Mouse (Mus musculus): Measurements from ENCODE around the gene Ndst2. TPM values are rescaled to one million over a fixed set of nuclear protein-coding genes. Genes with fewer than 3 reads are reported as not detected.
A peak's percentile ranks its signal among the peaks of the same experiment; 100 is the strongest.

Ndst2 gene
- polyA plus RNA-seq, 1 experiment from 2014 or later, result 17.2 TPM

DNA sequence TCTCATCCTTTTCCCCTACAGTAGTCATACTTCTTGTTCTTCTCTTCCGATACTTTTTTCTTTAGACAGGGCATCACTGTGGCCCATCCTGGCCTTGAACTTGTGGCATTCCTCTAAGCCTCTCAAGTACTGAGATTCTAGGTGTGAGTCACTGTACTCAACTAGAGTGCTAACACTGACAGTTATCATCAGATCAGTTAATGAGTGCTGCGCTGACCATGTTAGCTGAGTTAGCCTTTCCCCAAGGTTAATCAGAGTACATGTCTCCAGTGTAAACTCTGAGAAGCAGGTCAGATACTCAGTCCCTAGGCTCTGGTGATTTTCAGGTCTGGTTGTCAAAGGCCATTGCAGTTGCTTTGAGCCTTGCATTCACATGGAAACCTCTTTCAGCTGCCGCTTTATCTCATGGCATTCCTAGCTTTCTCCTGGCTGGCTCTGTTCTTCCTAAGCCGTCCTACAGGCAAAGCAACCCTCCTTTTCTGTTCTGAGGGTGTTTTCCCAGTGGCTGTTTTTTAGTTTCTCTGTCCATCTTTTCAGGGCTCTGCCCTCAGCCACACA is 15.2 kb upstream of the Ndst2 start:
- no peak; the same call in 1 of the 2 replicates for ATAC-seq (replicated peaks; ENCODE audit: extremely low read depth, insufficient read depth, low FRiP score)
- Histone ChIP-seq H3K9ac (ENCODE audit: low read length) (peak overlapping the region; percentile 25; the same call in 1 of the 2 replicates), H3K27me3 (ENCODE audit: control insufficient read depth, insufficient read depth, low read length) (no peaks in the 10 kb centered on the region), H3K4me1 (ENCODE audit: control insufficient read depth, insufficient read depth, low read length) (peaks cover 29% of the 10 kb centered on the region), H3K4me3 (ENCODE audit: low read length) (no peak overlapping the region), H3K4me2 (ENCODE audit: low read depth, low read length) (no peak overlapping the region), H3K9me3 (replicated peaks; ENCODE audit: control insufficient read depth, low read length) (no peaks in the 10 kb centered on the region), H3K36me3 (ENCODE audit: control insufficient read depth, insufficient read depth) (peaks cover 21% of the 10 kb centered on the region), H3K27ac (ENCODE audit: low read length) (peak overlapping the region; percentile 84)
- 51% methylated on average over 4 of the region's 4 CpGs for WGBS

DNA sequence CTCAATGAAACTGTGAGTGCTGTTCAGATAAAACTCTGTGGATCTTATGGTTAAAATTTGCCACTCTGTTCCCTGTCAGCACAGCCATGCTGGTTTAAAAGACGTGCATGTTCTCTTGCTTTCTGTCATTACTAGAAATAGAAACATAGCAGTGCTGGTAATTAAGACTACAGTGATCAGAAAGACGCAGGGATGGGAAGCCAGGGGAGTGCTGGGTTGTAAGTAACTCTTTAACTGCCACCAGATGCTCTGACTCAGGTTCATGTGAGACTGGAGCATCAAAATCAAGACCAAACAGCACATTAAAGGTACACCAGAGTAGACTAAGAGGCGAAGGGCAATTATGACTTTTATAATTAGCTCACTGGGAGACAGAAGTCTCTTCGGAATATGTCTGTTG is 14.0 kb upstream of the Ndst2 start:
- 49% methylated on average over 4 of the region's 4 CpGs for WGBS
- Histone ChIP-seq H3K27ac (ENCODE audit: low read length) (peak overlapping the region; percentile 84), H3K4me1 (ENCODE audit: control insufficient read depth, insufficient read depth, low read length) (peaks cover 29% of the 10 kb centered on the region), H3K36me3 (ENCODE audit: control insufficient read depth, insufficient read depth) (peaks cover 23% of the 10 kb centered on the region), H3K4me2 (ENCODE audit: low read depth, low read length) (no peak overlapping the region), H3K9me3 (replicated peaks; ENCODE audit: control insufficient read depth, low read length) (no peaks in the 10 kb centered on the region), H3K4me3 (ENCODE audit: low read length) (no peak overlapping the region), H3K27me3 (ENCODE audit: control insufficient read depth, insufficient read depth, low read length) (no peaks in the 10 kb centered on the region), H3K9ac (ENCODE audit: low read length) (peak overlapping the region; percentile 19; the same call in 1 of the 2 replicates)
- 0 out of 2 replicates have a peak, but pooled peaks have one; percentile 42 for ATAC-seq (replicated peaks; ENCODE audit: extremely low read depth, insufficient read depth, low FRiP score)

DNA sequence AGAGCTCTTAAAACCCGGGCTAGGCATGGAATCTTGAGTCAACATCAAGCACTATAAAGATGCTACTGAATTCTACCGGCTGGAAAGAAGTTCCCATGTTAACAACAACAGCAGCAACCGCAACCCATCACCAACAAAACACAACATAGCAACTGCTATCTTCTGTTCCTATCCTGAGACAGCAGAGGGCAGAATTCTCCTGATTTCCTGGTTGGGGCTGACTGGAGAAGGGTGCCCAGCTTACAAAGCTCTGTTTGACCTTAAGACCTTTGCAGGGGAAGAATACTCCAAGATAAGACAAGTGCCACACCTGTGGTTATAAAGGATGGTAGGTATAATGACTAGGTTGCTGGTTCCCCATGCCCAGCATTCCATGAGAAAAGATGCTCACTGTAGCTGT is 12.6 kb upstream of the Ndst2 start:
- H3K4me1 ChIP-seq (ENCODE audit: control insufficient read depth, insufficient read depth, low read length), result peaks cover 29% of the 10 kb centered on the region
- H3K27ac ChIP-seq (ENCODE audit: low read length), result no peak overlapping the region
- H3K9ac ChIP-seq (ENCODE audit: low read length), result no peak overlapping the region
- H3K4me2 ChIP-seq (ENCODE audit: low read depth, low read length), result no peak overlapping the region
- no peak overlapping the region for H3K4me3 ChIP-seq (ENCODE audit: low read length)
- H3K27me3 ChIP-seq (ENCODE audit: control insufficient read depth, insufficient read depth, low read length), result no peaks in the 10 kb centered on the region
- WGBS, result 80% methylated on average over 3 of the region's 3 CpGs
- H3K36me3 ChIP-seq (ENCODE audit: control insufficient read depth, insufficient read depth), result peaks cover 22% of the 10 kb centered on the region
- H3K9me3 ChIP-seq (replicated peaks; ENCODE audit: control insufficient read depth, low read length), result no peaks in the 10 kb centered on the region
- no peak for ATAC-seq (replicated peaks; ENCODE audit: extremely low read depth, insufficient read depth, low FRiP score)

DNA sequence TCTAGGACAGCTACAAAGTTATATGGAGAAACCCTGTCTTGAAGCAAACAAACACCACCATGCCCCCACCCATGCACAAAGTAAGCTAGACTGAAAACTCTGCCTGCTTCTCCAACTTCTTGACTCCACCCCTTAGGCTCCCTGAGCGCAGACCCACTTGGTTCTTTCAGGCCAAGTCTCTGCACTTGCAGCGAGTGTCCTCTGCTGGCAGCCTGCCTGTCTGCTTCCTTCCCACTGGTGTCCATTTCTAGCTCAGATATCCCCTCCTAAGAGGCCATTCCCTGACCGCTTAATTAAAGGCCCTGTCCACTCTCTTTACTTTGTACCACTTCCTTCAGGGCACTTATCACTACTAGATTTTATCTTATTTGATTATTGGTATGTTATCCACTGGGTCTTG is 9.3 kb upstream of the Ndst2 start:
- 66% methylated on average over 3 of the region's 3 CpGs for WGBS
- H3K27me3 ChIP-seq (ENCODE audit: control insufficient read depth, insufficient read depth, low read length), result no peaks in the 10 kb centered on the region
- H3K4me2 ChIP-seq (ENCODE audit: low read depth, low read length), result no peak overlapping the region
- no peak for ATAC-seq (replicated peaks; ENCODE audit: extremely low read depth, insufficient read depth, low FRiP score)
- peaks cover 12% of the 10 kb centered on the region for H3K4me1 ChIP-seq (ENCODE audit: control insufficient read depth, insufficient read depth, low read length)
- no peak overlapping the region for H3K27ac ChIP-seq (ENCODE audit: low read length)
- H3K36me3 ChIP-seq (ENCODE audit: control insufficient read depth, insufficient read depth), result peaks cover 30% of the 10 kb centered on the region
- no peak overlapping the region for H3K9ac ChIP-seq (ENCODE audit: low read length)
- H3K4me3 ChIP-seq (ENCODE audit: low read length), result no peak overlapping the region
- H3K9me3 ChIP-seq (replicated peaks; ENCODE audit: control insufficient read depth, low read length), result no peaks in the 10 kb centered on the region

DNA sequence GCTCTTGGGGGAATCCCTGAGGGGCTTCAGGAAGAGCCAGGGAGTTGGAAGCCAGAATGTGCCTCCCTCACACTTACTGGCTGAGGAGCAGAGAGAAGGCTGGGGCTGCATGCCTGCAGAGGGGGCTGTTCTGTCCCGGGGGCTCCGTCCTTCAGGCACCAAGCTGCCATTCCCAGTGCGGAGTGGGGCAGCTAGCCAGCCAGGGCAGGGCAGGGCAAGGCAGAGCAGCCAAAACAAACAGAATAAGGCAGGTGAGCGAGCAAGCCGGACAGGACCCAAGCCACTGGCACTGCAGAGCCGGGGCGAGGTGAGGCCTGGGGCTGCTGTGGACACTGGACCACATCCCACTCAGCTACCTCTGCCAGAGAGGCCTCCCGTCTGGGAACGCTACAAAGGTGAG is 6.9 kb upstream of the Ndst2 start:
- 0 out of 2 replicates have a peak, but pooled peaks have one; percentile 18 for ATAC-seq (replicated peaks; ENCODE audit: extremely low read depth, insufficient read depth, low FRiP score)
- Histone ChIP-seq H3K36me3 (ENCODE audit: control insufficient read depth, insufficient read depth) (peaks cover 44% of the 10 kb centered on the region), H3K9ac (ENCODE audit: low read length) (no peak overlapping the region), H3K27ac (ENCODE audit: low read length) (no peak overlapping the region), H3K4me1 (ENCODE audit: control insufficient read depth, insufficient read depth, low read length) (peaks cover 8% of the 10 kb centered on the region), H3K9me3 (replicated peaks; ENCODE audit: control insufficient read depth, low read length) (no peaks in the 10 kb centered on the region), H3K4me2 (ENCODE audit: low read depth, low read length) (no peak overlapping the region), H3K27me3 (ENCODE audit: control insufficient read depth, insufficient read depth, low read length) (no peaks in the 10 kb centered on the region), H3K4me3 (ENCODE audit: low read length) (no peak overlapping the region)
- WGBS, result 82% methylated on average over 9 of the region's 9 CpGs

DNA sequence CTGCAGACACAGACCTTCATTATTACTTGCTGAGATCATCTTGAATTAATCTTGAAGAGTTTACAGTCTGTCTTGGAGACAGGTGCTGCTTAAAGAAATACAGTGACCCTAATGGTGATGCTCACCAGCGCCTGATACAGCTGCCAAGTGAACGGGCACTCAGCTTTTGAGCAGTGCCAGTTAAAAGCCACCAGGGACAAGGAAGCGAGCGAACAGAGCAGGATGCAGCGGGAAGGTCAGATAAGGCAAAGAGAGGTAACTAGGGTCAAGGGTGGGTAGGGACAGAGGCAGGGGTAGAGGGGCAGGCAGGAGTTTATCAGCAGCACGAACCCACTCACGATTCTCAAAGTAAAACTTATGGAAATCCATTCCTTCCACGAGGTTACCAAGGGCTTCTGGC is 4.1 kb upstream of the Ndst2 start:
- Histone ChIP-seq H3K9ac (ENCODE audit: low read length) (no peak overlapping the region), H3K27ac (ENCODE audit: low read length) (no peak overlapping the region), H3K4me3 (ENCODE audit: low read length) (no peak overlapping the region), H3K9me3 (replicated peaks; ENCODE audit: control insufficient read depth, low read length) (no peaks in the 10 kb centered on the region), H3K27me3 (ENCODE audit: control insufficient read depth, insufficient read depth, low read length) (no peaks in the 10 kb centered on the region), H3K4me1 (ENCODE audit: control insufficient read depth, insufficient read depth, low read length) (peaks cover 21% of the 10 kb centered on the region), H3K36me3 (ENCODE audit: control insufficient read depth, insufficient read depth) (peaks cover 33% of the 10 kb centered on the region), H3K4me2 (ENCODE audit: low read depth, low read length) (no peak overlapping the region)
- WGBS, result 55% methylated on average over 8 of the region's 8 CpGs
- no peak for ATAC-seq (replicated peaks; ENCODE audit: extremely low read depth, insufficient read depth, low FRiP score)

DNA sequence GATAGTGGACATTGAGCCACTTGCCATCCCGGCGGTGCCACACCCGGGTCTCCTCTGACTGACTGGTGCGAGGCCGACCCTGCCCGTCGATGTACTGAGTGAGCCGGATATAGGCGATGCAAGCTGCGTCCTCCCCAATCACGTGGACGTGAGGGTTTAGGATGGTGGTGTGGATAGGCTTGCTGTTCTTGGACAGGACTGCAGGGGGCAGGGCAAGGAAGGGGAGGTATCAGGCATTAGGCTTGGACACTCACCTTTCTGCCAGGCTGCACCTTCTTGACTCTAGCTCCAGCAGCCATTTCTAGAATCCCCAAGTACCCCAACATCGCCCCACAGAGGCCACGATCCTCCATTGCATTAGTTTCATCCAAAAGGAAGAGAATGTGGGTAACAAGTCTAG is 2.9 kb upstream of the Ndst2 start:
- no peak for ATAC-seq (replicated peaks; ENCODE audit: extremely low read depth, insufficient read depth, low FRiP score)
- Histone ChIP-seq H3K36me3 (ENCODE audit: control insufficient read depth, insufficient read depth) (peaks cover 29% of the 10 kb centered on the region), H3K4me1 (ENCODE audit: control insufficient read depth, insufficient read depth, low read length) (peaks cover 27% of the 10 kb centered on the region), H3K9me3 (replicated peaks; ENCODE audit: control insufficient read depth, low read length) (no peaks in the 10 kb centered on the region), H3K4me2 (ENCODE audit: low read depth, low read length) (no peak overlapping the region), H3K9ac (ENCODE audit: low read length) (no peak overlapping the region), H3K27me3 (ENCODE audit: control insufficient read depth, insufficient read depth, low read length) (no peaks in the 10 kb centered on the region), H3K4me3 (ENCODE audit: low read length) (no peak overlapping the region), H3K27ac (ENCODE audit: low read length) (no peak overlapping the region)
- 25% methylated on average over 14 of the region's 14 CpGs for WGBS

DNA sequence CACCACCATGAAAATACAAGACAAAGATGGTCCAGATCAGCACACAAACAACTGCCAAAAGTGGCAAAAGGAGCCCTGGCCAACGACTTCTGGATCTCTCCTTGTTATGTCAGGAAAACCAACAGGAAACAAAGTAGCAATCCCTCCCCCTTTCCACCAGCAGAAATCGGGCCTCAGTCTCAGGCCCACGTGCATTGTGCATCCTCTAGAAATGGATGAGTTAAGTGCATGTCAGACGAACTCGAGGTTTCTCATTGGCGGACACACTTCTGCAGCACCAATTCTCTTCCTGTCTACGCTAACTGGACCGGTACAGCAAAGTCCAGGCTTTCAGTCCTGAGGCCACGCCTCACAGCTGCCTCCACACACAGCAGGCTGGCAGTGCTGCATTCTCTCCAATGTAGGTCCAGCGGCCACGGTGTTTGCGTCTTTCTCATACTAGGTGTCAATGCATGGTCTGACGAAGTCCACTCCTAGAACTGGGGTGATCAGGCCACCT is 1.6 kb upstream of the Ndst2 start:
- peaks cover 29% of the 10 kb centered on the region for H3K4me1 ChIP-seq (ENCODE audit: control insufficient read depth, insufficient read depth, low read length)
- no peak overlapping the region for H3K9ac ChIP-seq (ENCODE audit: low read length)

DNA sequence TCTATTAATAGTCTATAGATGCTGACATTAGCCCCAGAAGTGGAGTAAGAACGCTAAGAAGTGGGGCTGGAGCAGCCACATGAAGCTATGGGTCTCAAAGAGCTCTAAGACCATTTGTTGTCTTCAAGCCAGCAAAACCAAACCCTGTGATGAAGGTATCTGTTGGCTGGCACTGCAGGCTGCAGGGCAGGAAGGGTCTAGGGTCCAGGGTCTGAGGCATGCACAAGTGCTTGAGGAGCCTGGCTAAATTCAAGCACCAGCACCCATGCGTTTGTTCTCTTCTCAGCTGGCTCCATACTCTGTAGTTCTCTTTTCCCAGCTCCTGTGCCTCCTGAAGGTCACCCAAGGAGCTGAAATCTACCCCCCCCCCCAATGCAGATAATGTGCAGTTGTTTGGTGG is 690 bp upstream of the Ndst2 start:
- WGBS, result 28% methylated on average over 2 of the region's 2 CpGs
- Histone ChIP-seq H3K36me3 (ENCODE audit: control insufficient read depth, insufficient read depth) (peaks cover 35% of the 10 kb centered on the region), H3K4me1 (ENCODE audit: control insufficient read depth, insufficient read depth, low read length) (peaks cover 29% of the 10 kb centered on the region), H3K4me2 (ENCODE audit: low read depth, low read length) (no peak overlapping the region; the same call in 1 of the 2 replicates), H3K4me3 (ENCODE audit: low read length) (no peak overlapping the region), H3K9ac (ENCODE audit: low read length) (peak overlapping the region; percentile 95), H3K27me3 (ENCODE audit: control insufficient read depth, insufficient read depth, low read length) (no peaks in the 10 kb centered on the region), H3K9me3 (replicated peaks; ENCODE audit: control insufficient read depth, low read length) (no peaks in the 10 kb centered on the region), H3K27ac (ENCODE audit: low read length) (peak overlapping the region; percentile 93)
- ATAC-seq (replicated peaks; ENCODE audit: extremely low read depth, insufficient read depth, low FRiP score), result no peak

More for the DNA sequence above, 1.6 kb upstream of the Ndst2 start:
- ATAC-seq (replicated peaks; ENCODE audit: extremely low read depth, insufficient read depth, low FRiP score), result no peak
- H3K36me3 ChIP-seq (ENCODE audit: control insufficient read depth, insufficient read depth), result peaks cover 27% of the 10 kb centered on the region; the same call in 1 of the 2 replicates
- WGBS, result 67% methylated on average over 13 of the region's 13 CpGs
- no peak overlapping the region for H3K4me2 ChIP-seq (ENCODE audit: low read depth, low read length)
- H3K9me3 ChIP-seq (replicated peaks; ENCODE audit: control insufficient read depth, low read length), result no peaks in the 10 kb centered on the region
- H3K27me3 ChIP-seq (ENCODE audit: control insufficient read depth, insufficient read depth, low read length), result no peaks in the 10 kb centered on the region
- no peak overlapping the region for H3K4me3 ChIP-seq (ENCODE audit: low read length)
- H3K27ac ChIP-seq (ENCODE audit: low read length), result peak overlapping the region; percentile 93

Data from heart, embryonic 16.5 days (tissue).